Mouse (Mus musculus): ENCODE measurements around the gene Cant1. TPM values are rescaled to one million over a fixed set of nuclear protein-coding genes. Genes with fewer than 3 reads are reported as not detected.

Cant1 gene
- total RNA-seq, 2 experiments from 2014 or later = 3.8 to 6.0 TPM

- ATAC-seq (replicated peaks; ENCODE audit: low FRiP score, poor library complexity, severe bottlenecking) = no peak
These were observed 12.4 kb upstream of the Cant1 start for GRCm38 (mm10) chr11:118431100-118431948.

- no peak for ATAC-seq (replicated peaks; ENCODE audit: low FRiP score, poor library complexity, severe bottlenecking)
These were observed 11.5 kb upstream of the Cant1 start for GRCm38 (mm10) chr11:118430291-118430885.

DNA sequence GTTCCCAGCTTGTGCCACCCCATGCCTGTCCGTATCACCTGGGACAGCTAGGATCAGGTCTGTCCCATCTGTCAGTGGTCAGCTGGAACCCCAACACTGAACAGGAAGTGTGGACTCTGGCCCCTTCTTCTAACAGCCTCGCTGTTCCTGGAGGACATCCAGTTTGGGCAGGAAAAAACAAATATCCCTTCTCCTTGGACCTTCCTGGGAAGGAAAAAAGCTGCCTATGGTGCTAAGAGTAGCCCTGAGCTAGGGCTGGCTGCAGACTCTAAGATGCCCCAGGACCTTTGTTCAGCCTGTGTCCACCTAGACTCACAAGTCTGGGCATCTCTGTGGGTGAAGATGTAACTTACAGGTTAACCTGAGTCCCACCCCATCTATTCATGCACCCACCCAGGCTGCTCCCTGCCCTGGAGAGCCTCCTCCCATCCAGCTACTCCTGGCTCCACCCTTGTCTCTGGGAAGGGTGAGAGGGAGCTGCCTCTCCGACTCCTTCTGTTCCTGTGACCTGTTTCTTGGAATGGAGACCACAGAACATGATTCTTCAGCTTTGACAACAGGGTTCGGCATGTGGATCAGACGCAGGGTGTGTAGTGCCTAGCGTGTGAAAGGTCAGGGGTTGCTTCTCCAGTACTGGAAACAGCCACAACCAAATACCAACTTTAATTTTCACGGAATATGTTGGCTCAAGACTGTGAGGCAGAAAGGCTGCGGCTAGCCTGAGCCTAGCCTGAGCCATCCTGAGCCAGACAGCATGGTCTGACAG lies 10.2 kb upstream of the Cant1 start:
- ATAC-seq (replicated peaks; ENCODE audit: low FRiP score, poor library complexity, severe bottlenecking) = no peak

GRCm38 (mm10) chr11:118428460-118428868 lies 9.6 kb upstream of the Cant1 start:
- no peak for ATAC-seq (replicated peaks; ENCODE audit: low FRiP score, poor library complexity, severe bottlenecking)

DNA sequence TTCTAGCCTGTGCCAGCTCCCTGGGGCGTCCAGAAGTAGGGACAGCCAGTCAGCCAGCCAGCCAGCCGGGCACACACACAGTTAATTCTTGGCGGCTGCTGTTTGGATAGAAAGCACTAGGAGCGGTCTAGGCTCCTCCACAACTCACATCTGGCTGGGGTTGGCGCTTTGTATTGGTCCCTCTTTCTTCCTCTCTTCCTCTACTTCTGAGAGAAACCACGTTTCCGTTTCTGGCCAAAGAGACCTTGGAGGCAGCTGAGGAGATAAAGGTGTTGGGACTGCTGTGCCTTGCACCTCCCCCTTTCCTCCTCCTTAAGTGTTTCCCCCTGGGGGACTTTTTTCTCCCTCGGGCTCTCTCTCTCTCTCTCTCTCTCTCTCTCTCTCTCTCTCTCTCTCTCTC lies 9.1 kb upstream of the Cant1 start, which contains the start of gene C1qtnf1:
TSS of gene C1qtnf1 (plus strand) at position 218 of the 400 bp plus-strand sequence.
- no peak for ATAC-seq (replicated peaks; ENCODE audit: low FRiP score, poor library complexity, severe bottlenecking)

GRCm38 (mm10) chr11:118427266-118427779 lies 8.4 kb upstream of the Cant1 start:
- no peak for ATAC-seq (replicated peaks; ENCODE audit: low FRiP score, poor library complexity, severe bottlenecking)

DNA sequence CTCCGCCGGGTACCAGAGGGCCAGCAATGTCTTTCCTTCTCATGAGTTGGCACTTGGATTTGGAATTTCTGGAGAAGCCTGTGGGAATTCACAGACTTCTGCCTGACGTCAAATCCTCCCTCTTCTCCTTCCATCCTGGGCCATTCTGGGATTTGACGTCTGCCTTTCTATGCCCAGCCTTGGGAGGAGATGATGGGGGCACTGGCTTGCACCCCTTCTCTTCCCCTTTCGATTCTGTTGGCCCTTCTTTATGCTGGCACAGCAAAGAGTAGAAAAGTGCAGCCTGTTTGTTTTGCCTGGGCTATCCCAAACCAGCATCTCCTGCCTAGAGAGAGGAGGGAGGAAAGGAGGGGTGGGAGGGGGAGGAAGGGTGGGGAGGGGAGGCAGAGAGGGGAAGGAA lies 7.9 kb upstream of the Cant1 start:
- ATAC-seq (replicated peaks; ENCODE audit: low FRiP score, poor library complexity, severe bottlenecking) = no peak

GRCm38 (mm10) chr11:118424621-118425335 lies 5.9 kb upstream of the Cant1 start:
- ATAC-seq (replicated peaks; ENCODE audit: low FRiP score, poor library complexity, severe bottlenecking) = no peak

- no peak for ATAC-seq (replicated peaks; ENCODE audit: low FRiP score, poor library complexity, severe bottlenecking)
These were observed 4.5 kb upstream of the Cant1 start for GRCm38 (mm10) chr11:118423266-118423971.

GRCm38 (mm10) chr11:118420261-118420660 lies 1.4 kb upstream of the Cant1 start:
- ATAC-seq (replicated peaks; ENCODE audit: low FRiP score, poor library complexity, severe bottlenecking) = no peak

DNA sequence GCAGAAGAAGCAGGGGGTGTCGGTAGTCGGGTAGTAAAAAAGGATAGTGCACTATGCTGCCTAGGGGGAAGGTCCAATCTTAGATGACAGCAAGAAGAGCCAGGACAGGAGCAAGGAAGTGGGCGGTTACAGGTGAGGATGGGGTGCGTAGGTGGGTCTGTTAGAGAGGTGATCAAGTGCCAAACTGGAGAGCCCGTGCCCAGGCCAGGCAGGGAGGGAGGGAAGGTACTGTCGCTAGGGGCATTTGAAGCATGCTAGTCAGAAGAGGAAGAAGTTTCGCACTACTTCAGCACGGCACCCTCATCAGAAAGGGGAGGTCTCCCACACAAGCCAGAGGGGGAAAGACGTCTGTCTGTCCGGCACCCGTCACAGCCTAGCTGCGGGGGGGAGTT lies 448 bp downstream of the Cant1 start:
- ATAC-seq (replicated peaks; ENCODE audit: low FRiP score, poor library complexity, severe bottlenecking) = no peak; the same call in none of the 2 replicates

DNA sequence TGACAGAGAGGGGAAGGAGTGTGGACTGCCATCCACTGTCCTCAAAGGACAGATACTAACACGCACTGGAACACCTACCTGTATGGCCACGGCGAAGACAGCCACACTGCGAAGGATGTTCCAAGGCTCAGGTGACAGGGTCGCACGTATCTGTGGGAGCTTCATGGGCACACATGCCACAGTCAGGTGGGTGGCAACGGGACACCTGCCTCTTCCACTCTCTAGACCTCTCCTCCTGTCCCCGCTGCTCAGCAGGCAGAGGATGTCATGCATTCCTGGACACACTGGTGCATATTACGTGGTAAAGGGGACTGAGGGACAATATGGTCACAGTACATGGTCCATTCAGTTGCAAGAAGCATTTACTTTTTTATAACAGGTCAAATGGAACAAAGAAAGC lies 1.4 kb downstream of the Cant1 start:
- no peak for ATAC-seq (replicated peaks; ENCODE audit: low FRiP score, poor library complexity, severe bottlenecking)

DNA sequence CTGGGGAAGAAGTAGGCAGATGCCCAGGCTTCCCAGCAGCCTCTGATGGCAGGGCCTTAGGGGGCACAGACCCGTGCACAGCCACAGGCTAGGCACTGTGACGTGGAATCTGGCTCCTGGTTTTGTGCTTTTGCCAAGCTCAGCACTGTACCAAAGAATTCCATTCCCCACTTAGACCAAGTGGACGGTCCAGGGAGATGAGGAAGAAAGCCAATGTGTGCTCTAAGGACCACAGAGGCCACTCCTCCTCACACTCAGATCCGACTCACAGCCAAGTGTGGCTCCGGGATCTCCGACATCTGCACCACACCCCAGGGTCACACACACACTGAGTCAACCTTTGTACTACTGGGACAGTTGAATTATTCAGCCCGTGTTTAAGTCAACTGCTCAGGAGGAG lies 2.8 kb downstream of the Cant1 start:
- no peak for ATAC-seq (replicated peaks; ENCODE audit: low FRiP score, poor library complexity, severe bottlenecking)

GRCm38 (mm10) chr11:118415630-118416029 lies 3.3 kb downstream of the Cant1 start:
- no peak for ATAC-seq (replicated peaks; ENCODE audit: low FRiP score, poor library complexity, severe bottlenecking)

- ATAC-seq (replicated peaks; ENCODE audit: low FRiP score, poor library complexity, severe bottlenecking) = no peak
These were observed 4.6 kb downstream of the Cant1 start for GRCm38 (mm10) chr11:118414270-118414669.

DNA sequence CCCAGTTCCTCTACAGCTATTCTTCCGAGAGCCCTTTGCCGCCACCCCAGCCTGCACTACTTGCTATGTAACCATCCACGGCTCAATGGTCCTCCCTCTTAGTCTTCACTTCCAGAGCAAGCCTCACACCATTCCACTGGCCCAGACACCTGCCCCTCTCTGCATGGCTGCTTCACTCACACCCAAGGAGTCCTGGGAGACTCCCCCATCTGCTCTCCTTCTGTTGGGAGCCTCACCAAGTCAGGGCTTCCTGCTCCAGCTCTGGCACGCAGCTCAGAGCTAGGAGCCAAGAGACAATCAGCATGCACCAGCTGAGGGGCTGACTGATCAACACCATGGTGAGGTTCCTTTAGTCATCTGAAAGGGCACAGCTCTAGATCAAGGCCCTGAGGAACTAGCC lies 5.8 kb downstream of the Cant1 start:
- ATAC-seq (replicated peaks; ENCODE audit: low FRiP score, poor library complexity, severe bottlenecking) = no peak

GRCm38 (mm10) chr11:118412601-118413000 lies 6.3 kb downstream of the Cant1 start:
- no peak for ATAC-seq (replicated peaks; ENCODE audit: low FRiP score, poor library complexity, severe bottlenecking)

- no peak for ATAC-seq (replicated peaks; ENCODE audit: low FRiP score, poor library complexity, severe bottlenecking)
These were observed 7.6 kb downstream of the Cant1 start for GRCm38 (mm10) chr11:118411271-118411670.

DNA sequence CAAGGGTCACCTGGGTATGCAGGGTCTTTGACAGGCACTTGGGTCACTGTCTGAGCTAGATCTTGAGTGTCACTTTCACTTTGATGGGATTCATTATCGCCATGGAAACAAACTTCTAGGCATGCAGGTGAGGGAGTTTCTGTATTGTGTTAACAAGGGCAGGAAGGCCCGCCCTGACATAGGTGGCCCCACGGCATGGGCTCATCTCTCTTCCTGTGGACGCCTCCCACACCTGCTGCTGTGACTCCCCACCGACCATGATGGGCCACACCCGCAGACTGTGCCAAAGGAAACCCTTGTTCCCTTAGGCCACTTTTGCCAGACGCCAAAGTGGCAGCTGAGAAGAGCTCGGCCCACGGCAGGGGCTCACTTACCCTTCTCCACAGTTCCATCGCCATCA lies 8.4 kb downstream of the Cant1 start:
- ATAC-seq (replicated peaks; ENCODE audit: low FRiP score, poor library complexity, severe bottlenecking) = no peak

Measured in erythroblast, adult 5-6 weeks (primary cell).